Mouse (Mus musculus) embryonic facial prominence, embryonic 13.5 days (tissue): ENCODE results near the gene Reg3b. TPM values are rescaled to one million over a fixed set of nuclear protein-coding genes. Genes with fewer than 3 reads are reported as not detected.
"Not testable (repeated sequence)": the region's sequence is repeated elsewhere in the genome, so short reads cannot be mapped to it uniquely, and the experiment has no call there.

ENCODE experiments used
- ATAC-seq: fragments of 200-750 bp; cut with Nextera tagmentation; 2 replicates; pipeline ENCODE4 v1.8.0; 2017; ENCODE audit warnings: low read depth; ENCODE audit not compliant: insufficient number of reproducible peaks, insufficient read depth, low FRiP score, low TSS enrichment
- H3K27ac ChIP-seq: fragments of 300-500 bp; sonication (generic); 2 replicates; pipeline ENCODE4 v1.5.1; 2015; ENCODE audit warnings: moderate library complexity, mild to moderate bottlenecking, inconsistent platforms
- H3K27me3 ChIP-seq: fragments of 300-500 bp; sonication (generic); 2 replicates; pipeline ENCODE4 v1.6.1; 2015; ENCODE audit warnings: mild to moderate bottlenecking, inconsistent platforms
- H3K36me3 ChIP-seq: fragments of 300-500 bp; sonication (generic); 2 replicates; pipeline ENCODE4 v1.6.1; 2015; ENCODE audit warnings: mild to moderate bottlenecking, inconsistent platforms
- H3K4me1 ChIP-seq: fragments of 300-500 bp; sonication (generic); 2 replicates; pipeline ENCODE4 v1.6.1; 2015; ENCODE audit warnings: inconsistent platforms
- H3K4me2 ChIP-seq: fragments of 300-500 bp; sonication (generic); 2 replicates; pipeline ENCODE4 v1.6.1; 2015; ENCODE audit warnings: moderate library complexity, mild to moderate bottlenecking, inconsistent platforms
- H3K4me3 ChIP-seq: fragments of 300-500 bp; sonication (generic); 2 replicates; pipeline ENCODE4 v1.5.1; 2015; ENCODE audit warnings: mild to moderate bottlenecking, inconsistent platforms
- H3K9ac ChIP-seq: fragments of 300-500 bp; sonication (generic); 2 replicates; pipeline ENCODE4 v1.6.1; 2015; ENCODE audit warnings: mild to moderate bottlenecking, inconsistent platforms
- H3K9me3 ChIP-seq: fragments of 300-500 bp; sonication (generic); 2 replicates; pipeline ENCODE4 v1.6.1; 2016; ENCODE audit warnings: inconsistent platforms
- WGBS: fragments of 180-500 bp; shearing (Covaris S2); methylation state at CpG from one replicate; pipeline ENCODE4 v1.1.7; 2015; ENCODE audit warnings: mixed read lengths; 5-methylcytosine and 5-hydroxymethylcytosine counted together
- polyA plus RNA-seq: library from polyadenylated mRNA; unstranded; fragments of >200 nt; fragmentation: Nextera tagmentation; extraction: Ambion mirVana; gene quantifications from 2 replicates; pipeline ENCODE4 v1.2.1, GENCODE M21; 2015

Reg3b gene
- polyA plus RNA-seq, result 14.9 TPM in 1 of 2 replicates, not detected in the other

- 91% methylated on average over 2 of the region's 2 CpGs for WGBS
- ATAC-seq, result no peak
Measured at GRCm38 (mm10) chr6:78370357-78370756, at the start of gene Reg3b. Gene Reg3b, plus strand, starts transcription at chr6:78370657.

DNA sequence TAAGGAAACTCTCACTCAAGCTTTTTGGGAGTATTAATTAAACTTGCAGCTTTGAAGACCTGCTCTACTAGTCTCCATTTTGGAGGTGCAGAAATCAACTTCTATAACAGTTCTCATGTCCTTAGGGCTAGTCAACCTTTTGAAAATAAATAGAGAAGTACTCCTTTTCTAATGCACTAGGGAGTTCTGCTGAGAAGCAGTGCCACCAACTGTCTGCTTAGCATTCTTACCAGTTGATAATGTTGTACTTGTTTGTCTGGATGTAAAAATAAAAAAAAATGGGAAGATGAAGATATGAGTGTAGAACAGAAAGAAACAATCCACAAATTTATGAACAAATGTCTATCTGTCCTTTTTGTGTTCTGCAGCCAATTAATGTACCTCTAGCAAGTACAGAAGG, 42.7 kb upstream of the Reg3b start:
- Histone ChIP-seq H3K9me3 (no peaks in the 10 kb centered on the region), H3K27ac (no peak overlapping the region), H3K4me2 (no peak overlapping the region), H3K4me1 (no peaks in the 10 kb centered on the region), H3K4me3 (no peak overlapping the region), H3K9ac (no peak overlapping the region), H3K27me3 (no peaks in the 10 kb centered on the region), H3K36me3 (no peaks in the 10 kb centered on the region)
- ATAC-seq, result no peak

More at GRCm38 (mm10) chr6:78370357-78370756, at the start of gene Reg3b:
- no peaks in the 10 kb centered on the region for H3K27me3 ChIP-seq
- no peak within 1 kb of the TSS for H3K27ac ChIP-seq
- no peak within 1 kb of the TSS for H3K4me2 ChIP-seq
- no peaks in the 10 kb centered on the region for H3K36me3 ChIP-seq
- no peaks in the 10 kb centered on the region for H3K4me1 ChIP-seq
- H3K4me3 ChIP-seq, result no peak within 1 kb of the TSS
- H3K9ac ChIP-seq, result no peak within 1 kb of the TSS
- no peaks in the 10 kb centered on the region for H3K9me3 ChIP-seq

- H3K9me3 ChIP-seq, result no peaks in the 10 kb centered on the region
- no peaks in the 10 kb centered on the region for H3K4me1 ChIP-seq
- no peaks in the 10 kb centered on the region for H3K36me3 ChIP-seq
- H3K27ac ChIP-seq, result no peak overlapping the region
- 19% methylated on average over 2 of the region's 2 CpGs for WGBS
- no peak overlapping the region for H3K4me3 ChIP-seq
- H3K4me2 ChIP-seq, result no peak overlapping the region
- no peak overlapping the region for H3K9ac ChIP-seq
- no peak for ATAC-seq
- H3K27me3 ChIP-seq, result no peaks in the 10 kb centered on the region
Measured at GRCm38 (mm10) chr6:78329166-78329565, 41.3 kb upstream of the Reg3b start.

- no peak overlapping the region for H3K27ac ChIP-seq
- no peaks in the 10 kb centered on the region for H3K9me3 ChIP-seq
- H3K4me1 ChIP-seq, result no peaks in the 10 kb centered on the region
- H3K9ac ChIP-seq, result no peak overlapping the region
- 33% methylated on average over 7 of the region's 7 CpGs for WGBS
- H3K4me3 ChIP-seq, result no peak overlapping the region
- no peaks in the 10 kb centered on the region for H3K36me3 ChIP-seq
- H3K4me2 ChIP-seq, result no peak overlapping the region
- no peaks in the 10 kb centered on the region for H3K27me3 ChIP-seq
- ATAC-seq, result no peak
Measured at GRCm38 (mm10) chr6:78331919-78332569, 38.4 kb upstream of the Reg3b start.

- H3K9ac ChIP-seq, result no peak overlapping the region
- H3K27me3 ChIP-seq, result no peaks in the 10 kb centered on the region
- no peak overlapping the region for H3K4me3 ChIP-seq
- no peak for ATAC-seq
- H3K4me1 ChIP-seq, result no peaks in the 10 kb centered on the region
- H3K27ac ChIP-seq, result no peak overlapping the region
- H3K4me2 ChIP-seq, result no peak overlapping the region
- no peaks in the 10 kb centered on the region for H3K9me3 ChIP-seq
- H3K36me3 ChIP-seq, result no peaks in the 10 kb centered on the region
Measured at GRCm38 (mm10) chr6:78340296-78340695, 30.2 kb upstream of the Reg3b start.

DNA sequence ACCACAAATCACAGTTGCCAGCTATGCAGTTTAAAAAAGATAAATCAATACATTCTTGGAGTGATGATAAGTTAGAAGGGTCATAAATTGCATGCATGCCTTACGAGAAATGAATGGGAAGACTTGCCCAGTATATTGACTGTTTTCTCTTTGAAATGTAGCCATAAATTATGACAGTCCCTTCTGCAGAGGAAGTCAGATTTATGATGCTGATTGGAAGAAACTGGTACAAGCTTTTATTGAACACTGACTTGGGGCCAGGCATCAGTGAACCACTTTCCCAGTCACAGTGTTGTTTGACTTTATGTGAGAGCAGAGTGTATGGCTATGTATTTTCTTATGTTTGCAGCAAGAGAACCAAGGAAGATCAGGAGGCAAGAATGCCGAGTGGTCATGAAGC, 28.8 kb upstream of the Reg3b start:
- 87% methylated on average over 2 of the region's 2 CpGs for WGBS
- Histone ChIP-seq H3K4me3 (no peak overlapping the region), H3K4me1 (no peaks in the 10 kb centered on the region), H3K36me3 (no peaks in the 10 kb centered on the region), H3K9me3 (no peaks in the 10 kb centered on the region), H3K27ac (no peak overlapping the region), H3K4me2 (no peak overlapping the region), H3K27me3 (no peaks in the 10 kb centered on the region), H3K9ac (no peak overlapping the region)
- no peak for ATAC-seq

GRCm38 (mm10) chr6:78361971-78362563, 8.4 kb upstream of the Reg3b start:
- no peak overlapping the region for H3K4me2 ChIP-seq
- no peak for ATAC-seq
- H3K9me3 ChIP-seq, result no peaks in the 10 kb centered on the region
- no peak overlapping the region for H3K9ac ChIP-seq
- no peaks in the 10 kb centered on the region for H3K4me1 ChIP-seq
- H3K4me3 ChIP-seq, result no peak overlapping the region
- no peaks in the 10 kb centered on the region for H3K27me3 ChIP-seq
- H3K36me3 ChIP-seq, result no peaks in the 10 kb centered on the region
- no peak overlapping the region for H3K27ac ChIP-seq
- WGBS, result 57% methylated on average over 2 of the region's 2 CpGs

GRCm38 (mm10) chr6:78378765-78379164, 8.3 kb downstream of the Reg3b start, which contains the start of gene Reg3d:
Gene Reg3d, minus strand, starts transcription at chr6:78378865.
- H3K27me3 ChIP-seq, result no peaks in the 10 kb centered on the region
- no peaks in the 10 kb centered on the region for H3K9me3 ChIP-seq
- no peaks in the 10 kb centered on the region for H3K36me3 ChIP-seq
- no peak within 1 kb of the TSS for H3K27ac ChIP-seq
- no peak within 1 kb of the TSS for H3K4me3 ChIP-seq
- 72% methylated on average over 2 of the region's 2 CpGs for WGBS
- ATAC-seq, result no peak
- H3K4me1 ChIP-seq, result no peaks in the 10 kb centered on the region
- H3K9ac ChIP-seq, result no peak within 1 kb of the TSS
- no peak within 1 kb of the TSS for H3K4me2 ChIP-seq

- no peak within 1 kb of the TSS for H3K4me3 ChIP-seq
- no peaks in the 10 kb centered on the region for H3K4me1 ChIP-seq
- no peaks in the 10 kb centered on the region for H3K9me3 ChIP-seq
- no peak within 1 kb of the TSS for H3K9ac ChIP-seq
- no peak for ATAC-seq
- H3K4me2 ChIP-seq, result no peak within 1 kb of the TSS
- H3K27ac ChIP-seq, result no peak within 1 kb of the TSS
- no peaks in the 10 kb centered on the region for H3K36me3 ChIP-seq
- H3K27me3 ChIP-seq, result no peaks in the 10 kb centered on the region
Measured at GRCm38 (mm10) chr6:78380409-78380808, 10.0 kb downstream of the Reg3b start, which contains the start of gene Reg3a. Gene Reg3a, plus strand, starts transcription at chr6:78380709.

GRCm38 (mm10) chr6:78385609-78386008, 15.2 kb downstream of the Reg3b start:
- no peak for ATAC-seq
- H3K4me2 ChIP-seq, result no peak overlapping the region
- no peak overlapping the region for H3K9ac ChIP-seq
- no peaks in the 10 kb centered on the region for H3K27me3 ChIP-seq
- H3K9me3 ChIP-seq, result no peaks in the 10 kb centered on the region
- no peak overlapping the region for H3K27ac ChIP-seq
- H3K36me3 ChIP-seq, result no peaks in the 10 kb centered on the region
- WGBS, result 79% methylated on average over 3 of the region's 3 CpGs
- no peaks in the 10 kb centered on the region for H3K4me1 ChIP-seq
- no peak overlapping the region for H3K4me3 ChIP-seq

GRCm38 (mm10) chr6:78395323-78395722, 24.9 kb downstream of the Reg3b start, which contains the start of gene Reg2:
Gene Reg2, plus strand, starts transcription at chr6:78395623.
- WGBS, result 96% methylated on average over 4 of the region's 17 CpGs
- ATAC-seq, result not testable (repeated sequence)

GRCm38 (mm10) chr6:78422411-78422810, 52.0 kb downstream of the Reg3b start, which contains the start of gene Reg1:
Gene Reg1, plus strand, starts transcription at chr6:78422711.
- H3K27me3 ChIP-seq, H3K27ac ChIP-seq, H3K4me2 ChIP-seq, H3K9ac ChIP-seq, H3K4me3 ChIP-seq, H3K36me3 ChIP-seq, H3K9me3 ChIP-seq, ATAC-seq, H3K4me1 ChIP-seq: not testable (repeated sequence)

More at GRCm38 (mm10) chr6:78395323-78395722, 24.9 kb downstream of the Reg3b start, which contains the start of gene Reg2:
- H3K4me1 ChIP-seq, H3K36me3 ChIP-seq, H3K27ac ChIP-seq, H3K4me3 ChIP-seq, H3K9me3 ChIP-seq, H3K4me2 ChIP-seq, H3K9ac ChIP-seq, H3K27me3 ChIP-seq: not testable (repeated sequence)
